Mouse (Mus musculus): Measurements from ENCODE around the gene Rbl1. TPM values are rescaled to one million over a fixed set of nuclear protein-coding genes. Genes with fewer than 3 reads are reported as not detected.

Rbl1 gene
- polyA plus RNA-seq, 1 experiment: 4.1 TPM

DNA sequence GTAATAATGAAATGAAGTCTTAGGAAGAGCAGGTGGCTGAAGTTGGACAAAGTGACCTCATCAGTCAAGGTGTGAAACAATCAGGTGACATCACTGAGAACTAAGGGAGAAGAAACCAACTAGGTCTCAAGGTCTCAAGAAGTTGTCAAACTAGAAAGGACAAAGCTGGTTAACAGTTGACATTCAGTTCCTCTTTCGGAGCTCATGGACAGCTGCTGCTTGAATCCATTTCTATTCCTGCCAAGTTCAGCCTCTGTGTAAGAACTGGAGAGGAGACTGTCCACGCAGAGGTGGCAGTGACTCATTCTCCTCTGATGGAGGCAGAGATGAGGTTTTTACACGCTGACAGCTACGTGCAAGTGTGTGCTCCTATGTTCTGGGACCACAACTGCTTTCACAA, 17.1 kb downstream of the Rbl1 start:
- peaks cover 32% of the 10 kb centered on the region for H3K36me3 ChIP-seq (ENCODE audit: control insufficient read depth, insufficient read depth)
- no peaks in the 10 kb centered on the region for H3K27me3 ChIP-seq (ENCODE audit: control insufficient read depth, insufficient read depth, insufficient read length)
- H3K79me2 ChIP-seq (ENCODE audit: control insufficient read depth, insufficient read depth): no peaks in the 10 kb centered on the region
- H3K4me2 ChIP-seq (ENCODE audit: low read depth): no peak overlapping the region
- no peak overlapping the region for H3ac ChIP-seq (ENCODE audit: control insufficient read depth, insufficient read length)
- TF ChIP-seq TCF12 (IDR thresholded peaks at IDR 0.05; ENCODE audit: insufficient read depth, poor library complexity, severe bottlenecking) (no peak), TCF3 (IDR thresholded peaks at IDR 0.05; ENCODE audit: insufficient read length, low read depth) (no peak), MYOG (IDR thresholded peaks at IDR 0.05; ENCODE audit: control insufficient read depth in 1 of 3, insufficient read depth in 1 of 3, insufficient read length in 2 of 3, low read depth in 2 of 3) (peak in 1 of 3 experiments; percentile 13), E2F4 (IDR thresholded peaks at IDR 0.05; ENCODE audit: insufficient read depth) (no peak)
- no peak overlapping the region for H3K4me3 ChIP-seq

DNA sequence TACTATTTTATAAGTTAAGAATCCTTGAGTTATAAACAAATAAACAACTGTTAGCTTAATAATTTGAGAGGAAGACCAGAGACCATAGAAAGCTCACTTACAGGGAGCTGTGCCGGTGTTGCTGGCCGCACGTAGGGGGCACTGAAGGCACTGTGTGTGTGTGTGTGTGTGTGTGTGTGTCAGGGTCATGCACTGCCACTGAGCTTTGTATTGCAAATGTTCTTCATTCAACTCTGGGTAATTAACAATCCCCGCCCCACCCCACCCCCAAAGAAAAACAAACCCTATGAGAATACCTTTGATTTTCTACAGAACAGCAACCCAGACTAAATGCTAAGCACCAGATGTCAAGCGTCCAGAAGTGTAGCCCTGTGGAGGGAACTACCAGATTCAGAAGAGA, 17.8 kb downstream of the Rbl1 start:
- H3K4me3 ChIP-seq: no peak overlapping the region
- TF ChIP-seq MAX (IDR thresholded peaks at IDR 0.05; ENCODE audit: low read depth) (no peak), POLR2A (IDR thresholded peaks at IDR 0.05; ENCODE audit: insufficient read length, low read depth) (no peak), TCF3 (IDR thresholded peaks at IDR 0.05; ENCODE audit: insufficient read length, low read depth) (no peak), SRF (IDR thresholded peaks at IDR 0.05; ENCODE audit: control insufficient read depth, insufficient read length, low read depth) (no peak), TCF12 (IDR thresholded peaks at IDR 0.05; ENCODE audit: insufficient read depth, poor library complexity, severe bottlenecking) (no peak), E2F4 (IDR thresholded peaks at IDR 0.05; ENCODE audit: insufficient read depth) (no peak), USF1 (IDR thresholded peaks at IDR 0.05; ENCODE audit: low read depth) (no peak), REST (IDR thresholded peaks at IDR 0.05; ENCODE audit: insufficient read depth, insufficient read length) (no peak), MYOD1 (IDR thresholded peaks at IDR 0.05; ENCODE audit: control insufficient read depth in 1 of 3, insufficient read length in 2 of 3, low read depth in 2 of 3) (no peak), POLR2AphosphoS2 (IDR thresholded peaks at IDR 0.05; ENCODE audit: insufficient read length, low read depth) (no peak), MYOG (IDR thresholded peaks at IDR 0.05; ENCODE audit: control insufficient read depth in 1 of 3, insufficient read depth in 1 of 3, insufficient read length in 2 of 3, low read depth in 2 of 3) (no peak), CEBPB (IDR thresholded peaks at IDR 0.05; ENCODE audit: insufficient read depth, poor library complexity, severe bottlenecking) (no peak)
- H3K36me3 ChIP-seq (ENCODE audit: control insufficient read depth, insufficient read depth): peaks cover 24% of the 10 kb centered on the region
- H3K27me3 ChIP-seq (ENCODE audit: control insufficient read depth, insufficient read depth, insufficient read length): no peaks in the 10 kb centered on the region
- no peak overlapping the region for H3ac ChIP-seq (ENCODE audit: control insufficient read depth, insufficient read length)
- H3K79me2 ChIP-seq (ENCODE audit: control insufficient read depth, insufficient read depth): no peaks in the 10 kb centered on the region
- H3K4me2 ChIP-seq (ENCODE audit: low read depth): no peak overlapping the region

DNA sequence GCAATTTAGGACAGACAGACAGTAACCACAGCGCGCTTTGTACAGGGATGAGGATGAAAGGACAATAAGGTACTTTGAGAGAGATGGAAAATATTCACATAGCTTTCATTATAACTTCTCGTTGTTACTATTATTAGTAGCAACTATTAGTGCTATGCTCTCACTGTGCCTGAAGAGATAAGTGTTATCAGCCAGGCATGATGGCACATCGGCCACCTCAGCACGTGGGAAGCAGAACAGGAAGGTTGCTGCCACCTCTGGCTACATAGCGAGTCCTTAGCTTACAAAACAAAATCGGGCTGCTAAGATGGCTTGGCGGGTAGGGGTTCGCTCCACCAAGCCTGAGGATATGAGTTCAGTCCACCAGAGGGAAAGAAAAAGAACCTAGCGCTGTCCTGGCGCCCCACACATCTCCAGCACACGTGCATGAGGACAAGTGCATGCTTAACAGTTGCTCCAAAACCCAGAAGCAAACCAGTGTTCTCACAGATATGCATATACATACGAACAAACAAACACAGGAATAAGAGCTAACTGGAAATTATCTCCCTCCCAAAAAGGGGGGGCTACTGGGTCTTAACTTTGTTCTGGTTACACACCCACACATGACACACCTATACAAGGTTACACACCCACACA, 19.2 kb downstream of the Rbl1 start:
- H3K4me3 ChIP-seq: no peak overlapping the region
- no peak overlapping the region for H3K4me2 ChIP-seq (ENCODE audit: low read depth)
- no peaks in the 10 kb centered on the region for H3K27me3 ChIP-seq (ENCODE audit: control insufficient read depth, insufficient read depth, insufficient read length)
- H3K79me2 ChIP-seq (ENCODE audit: control insufficient read depth, insufficient read depth): no peaks in the 10 kb centered on the region
- TF ChIP-seq POLR2AphosphoS2 (IDR thresholded peaks at IDR 0.05; ENCODE audit: insufficient read length, low read depth) (no peak), E2F4 (IDR thresholded peaks at IDR 0.05; ENCODE audit: insufficient read depth) (no peak), MYOG (IDR thresholded peaks at IDR 0.05; ENCODE audit: control insufficient read depth in 1 of 3, insufficient read depth in 1 of 3, insufficient read length in 2 of 3, low read depth in 2 of 3) (no peak), SRF (IDR thresholded peaks at IDR 0.05; ENCODE audit: control insufficient read depth, insufficient read length, low read depth) (no peak), USF1 (IDR thresholded peaks at IDR 0.05; ENCODE audit: low read depth) (no peak), REST (IDR thresholded peaks at IDR 0.05; ENCODE audit: insufficient read depth, insufficient read length) (no peak), TCF3 (IDR thresholded peaks at IDR 0.05; ENCODE audit: insufficient read length, low read depth) (no peak), MAX (IDR thresholded peaks at IDR 0.05; ENCODE audit: low read depth) (no peak)
- peaks cover 15% of the 10 kb centered on the region for H3K36me3 ChIP-seq (ENCODE audit: control insufficient read depth, insufficient read depth)
- no peak overlapping the region for H3ac ChIP-seq (ENCODE audit: control insufficient read depth, insufficient read length)

DNA sequence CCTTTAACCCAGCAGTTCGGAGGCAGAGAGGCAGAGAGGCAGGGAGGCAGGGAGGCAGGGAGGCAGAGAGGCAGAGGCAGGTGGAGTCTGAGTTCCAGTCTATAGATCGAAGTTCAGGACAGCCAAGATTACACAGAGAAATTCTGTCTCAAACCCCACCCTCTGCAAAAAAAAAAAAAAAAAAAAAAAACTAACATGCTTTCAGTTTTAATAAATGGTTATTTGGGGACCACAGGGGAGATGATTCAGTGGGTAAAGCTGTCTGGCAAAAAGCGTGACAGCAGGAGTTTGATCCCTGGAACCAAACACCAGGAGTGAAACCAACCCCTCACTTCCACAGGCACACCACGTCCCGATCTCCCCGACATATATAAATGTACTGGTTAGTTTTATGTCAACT, 26.2 kb downstream of the Rbl1 start:
- H3K36me3 ChIP-seq (ENCODE audit: control insufficient read depth, insufficient read depth): no peaks in the 10 kb centered on the region
- no peak for TF ChIP-seq TCF12 (IDR thresholded peaks at IDR 0.05; ENCODE audit: insufficient read depth, poor library complexity, severe bottlenecking)
- TF ChIP-seq REST (IDR thresholded peaks at IDR 0.05; ENCODE audit: insufficient read depth, insufficient read length): no peak
- TF ChIP-seq SRF (IDR thresholded peaks at IDR 0.05; ENCODE audit: control insufficient read depth, insufficient read length, low read depth): no peak
- TF ChIP-seq POLR2A (IDR thresholded peaks at IDR 0.05; ENCODE audit: insufficient read length, low read depth): no peak
- TF ChIP-seq E2F4 (IDR thresholded peaks at IDR 0.05; ENCODE audit: insufficient read depth): no peak
- no peak for TF ChIP-seq USF1 (IDR thresholded peaks at IDR 0.05; ENCODE audit: low read depth)
- no peak for TF ChIP-seq MAX (IDR thresholded peaks at IDR 0.05; ENCODE audit: low read depth)
- no peak for TF ChIP-seq TCF3 (IDR thresholded peaks at IDR 0.05; ENCODE audit: insufficient read length, low read depth)
- no peak for TF ChIP-seq POLR2AphosphoS2 (IDR thresholded peaks at IDR 0.05; ENCODE audit: insufficient read length, low read depth)
- TF ChIP-seq CEBPB (IDR thresholded peaks at IDR 0.05; ENCODE audit: insufficient read depth, poor library complexity, severe bottlenecking): no peak

DNA sequence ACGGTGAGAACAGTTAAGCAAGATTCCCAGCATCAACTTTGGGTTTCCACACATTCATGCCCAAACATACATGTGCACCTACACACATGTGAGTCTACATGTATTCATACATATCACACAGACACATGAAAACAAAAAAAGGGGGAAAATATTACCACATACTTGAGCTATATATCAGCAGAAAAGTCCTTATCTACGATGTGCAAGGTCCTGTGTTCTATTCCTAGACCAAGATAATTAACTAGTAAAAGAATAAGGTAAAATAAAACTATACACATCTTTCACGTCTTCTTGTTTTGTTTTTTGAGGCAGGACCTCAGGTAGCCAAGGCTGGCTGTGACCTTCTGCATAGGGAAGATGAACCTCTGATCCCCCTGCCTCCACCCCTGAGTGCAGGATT, 28.1 kb downstream of the Rbl1 start:
- no peak overlapping the region for H3ac ChIP-seq (ENCODE audit: control insufficient read depth, insufficient read length)
- H3K36me3 ChIP-seq (ENCODE audit: control insufficient read depth, insufficient read depth): no peaks in the 10 kb centered on the region
- H3K4me2 ChIP-seq (ENCODE audit: low read depth): no peak overlapping the region
- no peak for TF ChIP-seq POLR2AphosphoS2 (IDR thresholded peaks at IDR 0.05; ENCODE audit: insufficient read length, low read depth)
- no peak for TF ChIP-seq CEBPB (IDR thresholded peaks at IDR 0.05; ENCODE audit: insufficient read depth, poor library complexity, severe bottlenecking)
- no peak for TF ChIP-seq SRF (IDR thresholded peaks at IDR 0.05; ENCODE audit: control insufficient read depth, insufficient read length, low read depth)
- no peak for TF ChIP-seq REST (IDR thresholded peaks at IDR 0.05; ENCODE audit: insufficient read depth, insufficient read length)
- no peak for TF ChIP-seq TCF12 (IDR thresholded peaks at IDR 0.05; ENCODE audit: insufficient read depth, poor library complexity, severe bottlenecking)
- no peak for TF ChIP-seq MYOG (IDR thresholded peaks at IDR 0.05; ENCODE audit: control insufficient read depth in 1 of 3, insufficient read depth in 1 of 3, insufficient read length in 2 of 3, low read depth in 2 of 3)
- no peak for TF ChIP-seq TCF3 (IDR thresholded peaks at IDR 0.05; ENCODE audit: insufficient read length, low read depth)
- TF ChIP-seq POLR2A (IDR thresholded peaks at IDR 0.05; ENCODE audit: insufficient read length, low read depth): no peak
- TF ChIP-seq MYOD1 (IDR thresholded peaks at IDR 0.05; ENCODE audit: control insufficient read depth in 1 of 3, insufficient read length in 2 of 3, low read depth in 2 of 3): no peak
- TF ChIP-seq E2F4 (IDR thresholded peaks at IDR 0.05; ENCODE audit: insufficient read depth): no peak
- TF ChIP-seq USF1 (IDR thresholded peaks at IDR 0.05; ENCODE audit: low read depth): no peak
- no peak for TF ChIP-seq MAX (IDR thresholded peaks at IDR 0.05; ENCODE audit: low read depth)
- no peaks in the 10 kb centered on the region for H3K27me3 ChIP-seq (ENCODE audit: control insufficient read depth, insufficient read depth, insufficient read length)
- no peaks in the 10 kb centered on the region for H3K79me2 ChIP-seq (ENCODE audit: control insufficient read depth, insufficient read depth)
- no peak overlapping the region for H3K4me3 ChIP-seq

More for the DNA sequence above, 26.2 kb downstream of the Rbl1 start:
- H3K27me3 ChIP-seq (ENCODE audit: control insufficient read depth, insufficient read depth, insufficient read length): no peaks in the 10 kb centered on the region
- H3K4me2 ChIP-seq (ENCODE audit: low read depth): no peak overlapping the region
- H3ac ChIP-seq (ENCODE audit: control insufficient read depth, insufficient read length): no peak overlapping the region
- H3K4me3 ChIP-seq: no peak overlapping the region
- no peaks in the 10 kb centered on the region for H3K79me2 ChIP-seq (ENCODE audit: control insufficient read depth, insufficient read depth)

Measured in myocyte (in vitro differentiated cells).